Mouse (Mus musculus) C2C12 (cell line): ENCODE data around the gene Card11. TPM values are rescaled to one million over a fixed set of nuclear protein-coding genes. Genes with fewer than 3 reads are reported as not detected.

Experiments used
- H3K27me3 ChIP-seq: one replicate; pipeline ENCODE4 v1.6.1; 2011; ENCODE audit not compliant: control insufficient read depth, insufficient read depth, insufficient read length
- H3K36me3 ChIP-seq: one replicate; pipeline ENCODE4 v1.6.1; 2011; ENCODE audit not compliant: control insufficient read depth, insufficient read depth
- H3K4me3 ChIP-seq: one replicate; pipeline ENCODE4 v1.5.1; 2011; ENCODE audit warnings: mild to moderate bottlenecking, control low read depth; ENCODE audit not compliant: poor library complexity, insufficient read depth, severe bottlenecking
- H3K79me2 ChIP-seq: one replicate; pipeline ENCODE4 v1.6.1; 2011; ENCODE audit not compliant: control insufficient read depth, insufficient read depth
- H3K79me3 ChIP-seq: one replicate; pipeline ENCODE4 v1.6.1; 2011; ENCODE audit warnings: low read depth, control low read depth
- H3ac ChIP-seq: one replicate; pipeline ENCODE3; 2011; ENCODE audit warnings: low read depth; ENCODE audit not compliant: control insufficient read depth, insufficient read length
- CEBPB ChIP-seq: IDR thresholded peaks from one replicate; pipeline ENCODE4 v1.6.1; 2011; ENCODE audit warnings: low read depth, mild to moderate bottlenecking, control low read depth, moderate library complexity
- CTCF ChIP-seq: IDR thresholded peaks from one replicate; pipeline ENCODE4 v1.5.1; 2011; ENCODE audit not compliant: control insufficient read depth, insufficient read depth, insufficient read length
- FOSL1 ChIP-seq: IDR thresholded peaks from one replicate; pipeline ENCODE4 v1.8.0; 2011; ENCODE audit warnings: mild to moderate bottlenecking, low read length; ENCODE audit not compliant: poor library complexity, insufficient read depth, severe bottlenecking
- MAX ChIP-seq: IDR thresholded peaks from one replicate; pipeline ENCODE4 v1.6.1; 2011; ENCODE audit warnings: mild to moderate bottlenecking, control low read depth
- MYOD1 ChIP-seq: IDR thresholded peaks from one replicate; pipeline ENCODE4 v1.6.1; 2011; ENCODE audit warnings: low read depth; ENCODE audit not compliant: control insufficient read depth, insufficient read length
- MYOG ChIP-seq: IDR thresholded peaks from one replicate; pipeline ENCODE4 v1.6.1; 2011; ENCODE audit not compliant: control insufficient read depth, insufficient read length; ENCODE audit errors: extremely low read depth
- USF1 ChIP-seq: IDR thresholded peaks from one replicate; pipeline ENCODE4 v1.6.1; 2011; ENCODE audit warnings: low read depth, mild to moderate bottlenecking, control low read depth, moderate library complexity
- polyA plus RNA-seq: library from polyadenylated mRNA; unstranded; fragments of >200 nt; fragmentation: generic; extraction: Trizol; gene quantifications from one replicate; pipeline ENCODE4 v1.2.1, GENCODE M21; 2012; ENCODE audit warnings: missing spikeins

The Card11 gene
- polyA plus RNA-seq, 1 experiment: not detected

DNA sequence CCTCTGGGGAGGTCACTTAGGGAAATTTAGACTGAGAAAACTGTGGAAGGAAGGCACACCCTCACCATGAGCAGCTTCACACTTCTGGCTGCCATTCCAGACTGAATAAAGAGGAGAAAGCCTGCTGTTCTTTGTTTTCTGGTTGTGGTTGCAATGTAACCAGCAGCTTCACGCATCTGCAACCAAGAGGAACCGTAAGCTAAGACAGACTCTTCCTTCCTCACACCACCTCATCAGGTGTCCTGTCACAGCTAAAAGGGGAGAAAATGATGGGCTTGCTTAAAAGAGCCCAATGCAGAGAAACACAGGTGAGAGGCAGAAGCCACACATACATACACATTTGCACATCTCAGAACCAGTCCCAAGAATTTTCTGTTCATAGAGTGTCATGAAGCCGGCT is 25.3 kb upstream of the Card11 start:
- Histone ChIP-seq H3K79me3 (no peaks in the 10 kb centered on the region), H3K4me3 (no peak overlapping the region)

DNA sequence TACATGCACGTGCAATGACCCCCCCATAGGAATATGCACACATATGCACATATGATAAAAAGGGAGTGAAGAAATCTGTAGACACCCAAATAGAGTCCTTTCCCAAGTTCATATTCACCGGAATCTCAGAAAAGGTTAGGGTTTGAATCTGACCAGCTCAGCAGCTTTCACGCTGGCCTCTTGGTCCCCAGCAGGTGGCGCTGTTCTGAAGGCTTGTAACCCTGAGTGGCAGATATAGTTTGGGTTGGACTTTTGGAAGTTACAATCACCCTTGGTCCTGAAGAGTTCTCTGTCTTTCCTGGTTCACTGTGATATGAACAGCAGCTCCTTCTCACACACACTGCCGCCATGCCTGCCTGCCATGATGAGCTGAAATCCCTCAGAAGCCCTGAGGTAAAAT is 24.1 kb upstream of the Card11 start:
- Histone ChIP-seq H3K4me3 (no peak overlapping the region), H3K79me2 (no peaks in the 10 kb centered on the region), H3K27me3 (no peaks in the 10 kb centered on the region), H3ac (no peak overlapping the region), H3K36me3 (no peaks in the 10 kb centered on the region), H3K79me3 (no peaks in the 10 kb centered on the region)
- no peak for TF ChIP-seq FOSL1
- TF ChIP-seq CEBPB: no peak
- TF ChIP-seq CTCF: no peak
- no peak for TF ChIP-seq USF1
- TF ChIP-seq MYOD1: no peak
- TF ChIP-seq MYOG: no peak
- no peak for TF ChIP-seq MAX

More for the DNA sequence above, 25.3 kb upstream of the Card11 start:
- H3K79me2 ChIP-seq: no peaks in the 10 kb centered on the region
- no peak for TF ChIP-seq FOSL1
- TF ChIP-seq MYOG: no peak
- TF ChIP-seq CEBPB: no peak
- no peak for TF ChIP-seq CTCF
- TF ChIP-seq MYOD1: no peak
- no peak for TF ChIP-seq USF1
- no peak for TF ChIP-seq MAX
- no peaks in the 10 kb centered on the region for H3K36me3 ChIP-seq
- no peaks in the 10 kb centered on the region for H3K27me3 ChIP-seq
- no peak overlapping the region for H3ac ChIP-seq

DNA sequence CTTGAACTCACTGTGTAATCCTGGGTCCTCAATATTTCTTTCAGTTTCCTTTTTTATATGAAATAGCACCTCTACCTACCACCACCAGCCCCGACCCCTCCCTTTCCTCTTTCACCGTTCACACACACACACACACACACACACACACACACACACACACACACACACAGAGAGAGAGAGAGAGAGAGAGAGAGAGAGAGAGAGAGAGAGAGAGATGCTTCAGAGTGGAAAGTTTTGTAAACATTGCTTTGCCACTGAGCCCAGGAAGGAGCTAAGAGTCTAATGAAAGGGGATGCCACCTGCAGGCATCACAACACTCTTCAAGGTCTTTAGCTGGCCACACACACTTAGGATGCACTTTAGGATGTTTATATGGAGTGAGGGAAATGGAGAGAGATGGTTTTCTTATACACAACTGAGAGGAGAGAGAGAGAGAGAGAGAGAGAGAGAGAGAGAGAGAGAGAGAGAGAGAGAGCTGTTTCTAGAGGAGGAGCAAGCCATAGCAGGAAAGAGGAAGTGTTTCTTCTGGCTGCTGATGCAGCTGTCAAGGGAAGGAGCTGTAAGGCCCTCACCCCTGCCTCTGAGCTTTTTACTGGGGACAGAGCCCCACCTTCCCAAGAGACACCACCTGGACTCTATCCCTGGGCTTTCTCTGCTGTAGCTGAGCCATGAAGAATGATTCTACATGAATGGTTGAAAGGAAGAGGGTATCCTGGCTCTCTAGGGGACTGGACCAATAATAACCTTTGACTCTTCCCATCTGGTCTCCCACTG is 17.7 kb upstream of the Card11 start:
- Histone ChIP-seq H3ac (no peak overlapping the region), H3K79me3 (no peaks in the 10 kb centered on the region), H3K27me3 (no peaks in the 10 kb centered on the region), H3K4me3 (no peak overlapping the region), H3K36me3 (no peaks in the 10 kb centered on the region), H3K79me2 (no peaks in the 10 kb centered on the region)
- TF ChIP-seq USF1 (no peak), CTCF (no peak), MAX (no peak), MYOD1 (no peak), CEBPB (no peak), FOSL1 (no peak), MYOG (no peak)

DNA sequence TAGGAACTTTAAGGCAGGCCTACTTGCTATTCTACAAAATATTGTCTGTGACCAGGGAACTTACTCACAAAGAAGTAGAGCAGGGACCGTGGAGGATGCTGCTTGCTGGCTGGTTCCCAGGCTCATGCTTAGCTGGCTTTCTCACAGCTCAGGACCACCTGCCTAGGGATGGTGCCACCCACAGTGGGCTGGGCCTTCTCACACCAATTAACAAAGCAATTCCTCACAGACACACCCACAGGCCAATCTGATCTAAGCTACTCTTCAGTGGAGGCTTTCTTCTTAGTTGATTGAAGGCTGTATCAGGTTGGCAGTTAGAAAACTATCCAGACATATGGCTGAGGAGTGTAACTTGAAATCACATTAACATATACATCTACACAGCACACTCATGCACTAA is 15.7 kb upstream of the Card11 start:
- no peaks in the 10 kb centered on the region for H3K79me2 ChIP-seq
- H3K4me3 ChIP-seq: no peak overlapping the region
- no peak overlapping the region for H3ac ChIP-seq
- TF ChIP-seq CEBPB (no peak), MAX (no peak), CTCF (no peak), FOSL1 (no peak), MYOD1 (no peak), MYOG (no peak)
- H3K36me3 ChIP-seq: no peaks in the 10 kb centered on the region
- H3K27me3 ChIP-seq: no peaks in the 10 kb centered on the region
- H3K79me3 ChIP-seq: no peaks in the 10 kb centered on the region

DNA sequence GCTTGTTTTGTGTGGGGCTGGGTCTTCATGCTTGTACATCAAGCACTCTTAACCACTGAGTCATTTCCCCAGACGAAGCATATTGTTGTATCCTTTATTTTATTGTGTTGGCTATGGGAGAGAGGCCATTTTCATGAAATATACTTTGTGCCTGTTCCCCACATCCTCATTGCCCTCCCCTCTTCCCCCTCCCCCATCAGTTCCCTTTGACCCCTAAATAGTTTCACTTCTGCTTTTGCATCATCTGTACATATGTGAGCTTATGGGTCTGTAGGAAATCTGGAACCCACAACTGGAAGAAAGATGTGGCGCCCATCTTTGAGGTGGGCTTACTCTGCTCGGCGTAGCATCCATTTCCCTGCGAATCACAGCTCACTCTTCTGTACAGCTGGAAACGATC is 13.8 kb upstream of the Card11 start:
- Histone ChIP-seq H3ac (no peak overlapping the region), H3K27me3 (no peaks in the 10 kb centered on the region), H3K36me3 (no peaks in the 10 kb centered on the region), H3K79me2 (no peaks in the 10 kb centered on the region), H3K79me3 (no peaks in the 10 kb centered on the region), H3K4me3 (no peak overlapping the region)
- no peak for TF ChIP-seq CTCF
- no peak for TF ChIP-seq USF1
- no peak for TF ChIP-seq MYOG
- no peak for TF ChIP-seq FOSL1
- TF ChIP-seq MYOD1: no peak
- TF ChIP-seq MAX: no peak

DNA sequence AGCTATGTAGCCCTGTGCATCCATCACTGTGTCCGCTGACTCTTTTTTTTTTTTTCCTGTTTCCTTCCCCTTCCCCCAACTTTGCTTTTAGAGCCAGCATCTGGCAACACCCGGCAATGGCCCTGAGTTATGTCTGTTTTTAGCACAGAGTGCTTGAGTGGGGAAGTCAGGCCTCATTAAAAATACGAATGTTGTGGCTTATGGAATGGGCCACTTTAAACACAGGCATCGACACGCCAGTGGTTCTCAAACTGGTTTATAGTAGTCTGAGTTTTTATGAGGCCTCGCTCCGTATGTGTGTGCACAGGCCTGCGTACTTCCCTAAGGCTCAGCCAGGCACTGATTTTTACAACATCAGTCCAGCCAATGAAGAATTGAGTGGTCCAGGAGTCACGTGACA is 13.1 kb upstream of the Card11 start:
- no peaks in the 10 kb centered on the region for H3K27me3 ChIP-seq
- H3ac ChIP-seq: no peak overlapping the region
- H3K79me2 ChIP-seq: no peaks in the 10 kb centered on the region
- TF ChIP-seq CEBPB (no peak), MYOG (no peak), CTCF (no peak), MYOD1 (no peak), USF1 (no peak), FOSL1 (no peak)
- no peak overlapping the region for H3K4me3 ChIP-seq
- H3K36me3 ChIP-seq: no peaks in the 10 kb centered on the region
- no peaks in the 10 kb centered on the region for H3K79me3 ChIP-seq
